Mouse (Mus musculus) heart, postnatal 14 days (tissue): Measurements from ENCODE around the gene Vmn1r177. TPM values are rescaled to one million over a fixed set of nuclear protein-coding genes. Genes with fewer than 3 reads are reported as not detected.
"Not testable (repeated sequence)": the region's sequence is repeated elsewhere in the genome, so short reads cannot be mapped to it uniquely, and the experiment has no call there.

Experiments
- DNase-seq, 2 experiments: peaks; one replicate each; pipeline ENCODE4 v3.0.0; 2021 to 2022
- intact Hi-C: fragments of 180-260 bp; cut with DNase I; formaldehyde crosslinking; loops from one replicate; pipeline ENCODE4 v1.15.1; 2025
- long read RNA-seq, 2 experiments: library from polyadenylated mRNA; stranded (forward); transcript quantifications; one replicate each; pipeline ENCODE4 v2.0.0; 2021
- total RNA-seq, 2 experiments: library from RNA; stranded (reverse); gene quantifications; 2 replicates each; pipeline ENCODE4 v1.2.3; 2021

The Vmn1r177 gene
- total RNA-seq = not detected
- long read RNA-seq, experiment 1 = 0 reads
- long read RNA-seq, experiment 2 = 0 reads

DNA sequence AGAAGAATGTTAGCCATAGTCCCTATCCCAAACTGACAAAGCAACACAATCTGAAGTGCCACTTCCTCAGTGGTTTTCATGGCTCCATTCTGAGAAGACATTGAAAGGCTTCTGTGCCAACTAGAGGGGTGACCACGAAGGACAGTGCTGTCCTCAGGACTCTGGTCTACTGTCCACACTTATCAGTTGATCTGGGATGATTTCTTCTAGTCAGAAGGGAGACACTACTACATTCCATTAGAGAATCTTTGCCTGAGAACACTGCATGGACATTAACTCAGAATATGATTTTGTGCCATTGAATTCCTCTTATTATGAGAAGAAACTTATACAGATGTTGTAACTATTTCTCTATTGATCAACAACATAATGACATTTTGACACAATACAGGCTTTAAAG lies at the start of gene Vmn1r177:
Gene Vmn1r177 (minus strand): TSS at position 101 of the 400 bp plus-strand sequence.
- DNase-seq, intact Hi-C loops: not testable (repeated sequence)

DNA sequence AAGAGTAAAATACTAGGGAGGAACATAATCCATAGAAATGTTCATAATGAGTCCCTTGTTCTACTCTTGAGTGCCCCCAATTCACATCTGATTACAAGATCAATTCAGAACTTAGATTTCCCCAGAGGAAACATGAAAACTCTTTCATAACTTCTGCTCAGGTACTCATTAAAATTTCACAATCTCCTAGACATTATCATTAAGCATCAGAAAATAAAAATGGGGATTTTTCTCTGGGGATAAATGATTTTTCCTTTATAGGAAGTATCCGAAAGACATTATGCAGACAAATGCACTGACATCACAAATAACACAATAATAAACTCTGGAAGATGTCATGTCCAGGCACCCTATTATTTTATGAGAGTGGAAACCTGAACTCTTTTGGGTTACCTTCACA lies 25.5 kb upstream of the Vmn1r177 start, which contains the start of gene Vmn1r178:
Gene Vmn1r178 (plus strand): TSS at position 301 of the 400 bp plus-strand sequence.
- intact Hi-C loops = no loop called here
- DNase-seq = no peak

DNA sequence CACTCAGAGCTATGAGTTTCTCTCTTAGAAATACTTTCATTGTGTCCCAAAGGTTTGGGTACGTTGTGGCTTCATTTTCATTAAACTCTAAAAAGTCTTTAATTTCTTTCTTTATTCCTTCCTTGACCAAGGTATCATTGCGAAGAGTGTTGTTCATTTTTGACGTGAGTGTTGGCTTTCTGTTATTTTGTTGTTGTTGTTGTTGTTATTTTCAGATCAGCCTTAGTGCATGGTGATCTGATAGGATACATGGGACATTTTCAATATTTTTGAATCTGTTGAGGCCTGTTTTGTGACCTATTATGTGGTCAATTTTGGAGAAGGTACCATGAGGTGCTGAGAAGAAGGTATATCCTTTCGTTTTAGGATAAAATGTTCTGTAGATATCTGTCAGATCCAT lies 10.7 kb upstream of the Vmn1r177 start:
- DNase-seq, intact Hi-C loops: not testable (repeated sequence)

DNA sequence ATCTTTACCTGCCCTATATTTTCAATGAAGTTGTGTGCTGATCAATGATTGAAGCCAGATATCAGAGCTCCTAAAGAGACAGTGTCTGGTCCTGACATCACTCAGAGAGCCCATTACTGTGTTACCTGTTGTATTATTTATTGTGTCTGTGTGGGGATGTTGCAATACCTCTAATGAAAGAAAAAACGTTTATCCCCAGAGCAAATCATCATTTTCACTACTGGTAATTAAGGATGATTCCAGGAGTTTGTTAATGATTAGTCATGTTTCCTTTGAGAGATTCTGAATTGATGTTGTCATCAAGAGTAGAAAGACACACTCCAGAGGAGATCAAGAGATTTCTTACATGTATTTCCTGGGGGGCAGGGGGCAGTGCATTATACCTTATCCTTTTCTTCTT lies 29.0 kb downstream of the Vmn1r177 start, which contains the start of gene Vmn1r176:
Gene Vmn1r176 (minus strand): TSS at position 101 of the 400 bp plus-strand sequence.
- DNase-seq, intact Hi-C loops: not testable (repeated sequence)

Other genes with a start within 250 kb of the Vmn1r177 start
- gene Vmn1r171, start 235.7 kb downstream of the Vmn1r177 start, total RNA-seq = not detected
- not detected for gene Vmn1r172, start 208.1 kb downstream of the Vmn1r177 start, total RNA-seq
- not detected for gene Vmn1r173, start 165.7 kb downstream of the Vmn1r177 start, total RNA-seq
- not detected for gene Vmn1r174, start 114.2 kb downstream of the Vmn1r177 start, total RNA-seq
- not detected for gene Vmn1r175, start 55.8 kb downstream of the Vmn1r177 start, total RNA-seq
- not detected for gene Vmn1r176, start 29.1 kb downstream of the Vmn1r177 start, total RNA-seq
- gene Vmn1r178, start 25.6 kb upstream of the Vmn1r177 start, total RNA-seq = not detected
- not detected for gene Vmn1r179, start 60.5 kb upstream of the Vmn1r177 start, total RNA-seq
- gene Vmn1r180, start 84.2 kb upstream of the Vmn1r177 start, total RNA-seq = not detected
- not detected for gene Vmn1r181, start 108.2 kb upstream of the Vmn1r177 start, total RNA-seq
- gene V1rd19, start 135.2 kb upstream of the Vmn1r177 start, total RNA-seq = not detected
- not detected for gene Vmn1r183, start 186.8 kb upstream of the Vmn1r177 start, total RNA-seq
- gene Zfp180, start 215.5 kb upstream of the Vmn1r177 start, total RNA-seq = 10 to 100 TPM; 10.4 to 11.0 TPM
- gene Zfp112, start 245.9 kb upstream of the Vmn1r177 start, total RNA-seq = 1 to 10 TPM; 3.1 to 5.1 TPM